Mouse (Mus musculus) ZHBTc4 (cell line): Measurements from ENCODE around the gene Cep78.

ENCODE experiments used
- DNase-seq: peaks from one replicate; pipeline ENCODE4 v3.0.0-alpha.2; 2011; ENCODE audit warnings: low read depth, low spot score

Cep78 gene

DNA sequence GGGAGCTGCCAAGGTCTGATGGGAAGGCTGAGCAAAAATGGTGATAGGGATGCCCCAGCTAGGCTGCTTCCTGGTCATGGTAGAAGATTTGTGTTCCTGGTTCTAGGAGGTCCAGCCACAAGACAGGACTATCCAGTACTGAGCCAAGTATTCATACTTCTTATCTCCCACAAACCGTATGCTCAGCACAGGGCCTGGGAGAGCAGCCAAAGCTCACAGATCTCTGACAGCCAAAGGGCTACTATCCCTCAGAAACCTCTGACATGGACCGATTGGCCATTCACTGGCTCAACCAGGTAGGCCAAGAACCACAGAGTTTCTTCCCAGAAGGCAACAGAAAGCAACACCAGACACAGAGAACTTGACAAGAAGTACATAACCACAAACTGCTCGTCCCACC is 73.8 kb downstream of the Cep78 start:
- no peak for DNase-seq

DNA sequence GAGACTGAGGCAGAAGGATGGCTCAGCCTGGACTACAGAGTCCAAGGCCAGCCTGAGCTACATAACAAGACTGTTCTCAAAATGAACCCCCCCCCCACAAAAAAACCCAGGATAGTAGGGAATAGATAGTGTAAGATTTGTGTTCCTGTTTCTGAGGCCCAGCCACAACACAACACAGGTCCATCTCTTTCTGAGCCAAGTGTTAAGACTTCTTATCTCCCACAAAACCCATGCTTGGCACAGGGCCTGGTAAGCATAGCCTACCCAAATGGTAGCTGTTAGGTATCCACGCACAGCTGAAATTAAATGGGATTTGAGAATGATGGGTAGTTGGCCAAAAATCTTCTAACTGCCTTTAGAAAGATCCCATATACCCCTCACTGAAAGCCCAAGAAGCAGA is 74.3 kb downstream of the Cep78 start:
- DNase-seq, result no peak

DNA sequence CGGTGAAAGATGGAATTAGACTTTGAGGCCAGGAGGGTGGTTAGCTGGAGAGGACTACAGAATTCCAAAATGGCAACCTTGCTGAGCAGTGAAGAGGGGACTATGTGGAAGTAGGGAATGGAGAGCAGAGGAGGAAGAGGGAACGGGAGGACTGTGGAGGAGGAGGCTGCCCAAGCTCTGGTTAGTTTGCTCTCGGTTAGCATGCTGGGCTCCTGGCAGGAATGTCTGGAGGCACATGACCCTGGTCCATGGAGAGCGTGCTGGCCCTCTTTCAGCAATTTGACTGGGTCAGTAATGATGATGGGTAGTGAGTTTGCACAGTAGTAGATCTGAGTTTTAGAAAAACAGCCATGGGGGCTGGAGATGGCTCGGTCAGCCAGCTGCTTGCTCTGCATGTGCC is 76.8 kb downstream of the Cep78 start:
- no peak for DNase-seq
